Mouse (Mus musculus): ENCODE results near the gene Itgb7. TPM values are rescaled to one million over a fixed set of nuclear protein-coding genes. Genes with fewer than 3 reads are reported as not detected.
A peak's percentile ranks its signal among the peaks of the same experiment; 100 is the strongest.

The Itgb7 gene
- polyA plus RNA-seq, 1 experiment, result 2.0 TPM

DNA sequence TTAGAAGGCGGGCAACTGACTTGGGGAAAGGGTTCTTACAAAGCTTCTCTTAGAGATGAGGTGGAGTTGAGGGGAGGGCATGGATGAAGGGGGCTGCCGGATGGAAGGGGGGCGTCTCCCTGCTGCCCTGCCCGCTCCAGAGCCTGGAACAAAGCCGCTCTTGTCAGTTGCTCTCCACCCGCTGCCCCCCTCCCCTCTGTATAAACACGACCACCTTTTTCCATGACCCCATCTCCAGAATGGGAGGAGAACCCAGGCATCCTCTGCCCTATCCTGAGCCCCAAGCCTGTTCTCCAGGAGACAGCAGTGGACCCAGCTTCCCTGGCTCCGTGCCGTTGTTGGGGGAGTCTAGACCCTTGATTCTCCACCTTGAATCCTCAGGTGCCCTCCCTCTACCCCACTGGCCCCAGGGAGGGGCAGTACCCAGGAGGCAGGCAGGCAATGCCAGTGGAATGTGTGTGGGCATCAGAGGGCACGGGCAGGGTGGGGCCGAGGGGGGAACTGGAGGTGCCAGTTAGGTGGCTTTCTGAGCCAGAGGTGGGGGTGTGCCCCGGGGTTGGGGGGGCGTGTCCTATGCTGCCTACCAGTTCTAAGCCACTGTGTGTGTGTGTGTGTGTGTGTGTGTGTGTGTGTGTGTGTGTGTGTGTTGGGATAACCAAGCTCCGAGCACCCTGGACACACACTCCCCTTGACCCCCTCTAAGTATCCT, 24.0 kb upstream of the Itgb7 start:
- H3ac ChIP-seq (ENCODE audit: control insufficient read depth, insufficient read length), result no peak overlapping the region
- peak overlapping the region; percentile 52 for H3K4me3 ChIP-seq
- TF ChIP-seq E2F4 (IDR thresholded peaks at IDR 0.05; ENCODE audit: insufficient read depth) (no peak), MYOG (IDR thresholded peaks at IDR 0.05; ENCODE audit: control insufficient read depth in 1 of 3, insufficient read depth in 1 of 3, insufficient read length in 2 of 3, low read depth in 2 of 3) (no peak), SRF (IDR thresholded peaks at IDR 0.05; ENCODE audit: control insufficient read depth, insufficient read length, low read depth) (no peak), USF1 (IDR thresholded peaks at IDR 0.05; ENCODE audit: low read depth) (no peak), MYOD1 (IDR thresholded peaks at IDR 0.05; ENCODE audit: control insufficient read depth in 1 of 3, insufficient read length in 2 of 3, low read depth in 2 of 3) (no peak), POLR2AphosphoS2 (IDR thresholded peaks at IDR 0.05; ENCODE audit: insufficient read length, low read depth) (no peak), TCF3 (IDR thresholded peaks at IDR 0.05; ENCODE audit: insufficient read length, low read depth) (no peak), CEBPB (IDR thresholded peaks at IDR 0.05; ENCODE audit: insufficient read depth, poor library complexity, severe bottlenecking) (no peak), POLR2A (IDR thresholded peaks at IDR 0.05; ENCODE audit: insufficient read length, low read depth) (no peak), REST (IDR thresholded peaks at IDR 0.05; ENCODE audit: insufficient read depth, insufficient read length) (no peak), TCF12 (IDR thresholded peaks at IDR 0.05; ENCODE audit: insufficient read depth, poor library complexity, severe bottlenecking) (no peak), MAX (IDR thresholded peaks at IDR 0.05; ENCODE audit: low read depth) (no peak)
- H3K36me3 ChIP-seq (ENCODE audit: control insufficient read depth, insufficient read depth), result peaks cover 9% of the 10 kb centered on the region
- H3K27me3 ChIP-seq (ENCODE audit: control insufficient read depth, insufficient read depth, insufficient read length), result no peaks in the 10 kb centered on the region
- peaks cover 5% of the 10 kb centered on the region for H3K79me2 ChIP-seq (ENCODE audit: control insufficient read depth, insufficient read depth)
- H3K4me2 ChIP-seq (ENCODE audit: low read depth), result peak overlapping the region; percentile 92

- peaks cover 5% of the 10 kb centered on the region for H3K79me2 ChIP-seq (ENCODE audit: control insufficient read depth, insufficient read depth)
- no peak overlapping the region for H3ac ChIP-seq (ENCODE audit: control insufficient read depth, insufficient read length)
- no peaks in the 10 kb centered on the region for H3K27me3 ChIP-seq (ENCODE audit: control insufficient read depth, insufficient read depth, insufficient read length)
- no peak overlapping the region for H3K4me3 ChIP-seq
- no peak for TF ChIP-seq REST (IDR thresholded peaks at IDR 0.05; ENCODE audit: insufficient read depth, insufficient read length)
- TF ChIP-seq TCF12 (IDR thresholded peaks at IDR 0.05; ENCODE audit: insufficient read depth, poor library complexity, severe bottlenecking), result no peak
- no peak for TF ChIP-seq E2F4 (IDR thresholded peaks at IDR 0.05; ENCODE audit: insufficient read depth)
- no peak for TF ChIP-seq POLR2AphosphoS2 (IDR thresholded peaks at IDR 0.05; ENCODE audit: insufficient read length, low read depth)
- no peak for TF ChIP-seq SRF (IDR thresholded peaks at IDR 0.05; ENCODE audit: control insufficient read depth, insufficient read length, low read depth)
- no peak for TF ChIP-seq CEBPB (IDR thresholded peaks at IDR 0.05; ENCODE audit: insufficient read depth, poor library complexity, severe bottlenecking)
- TF ChIP-seq MYOG (IDR thresholded peaks at IDR 0.05; ENCODE audit: control insufficient read depth in 1 of 3, insufficient read depth in 1 of 3, insufficient read length in 2 of 3, low read depth in 2 of 3), result no peak
- TF ChIP-seq MYOD1 (IDR thresholded peaks at IDR 0.05; ENCODE audit: control insufficient read depth in 1 of 3, insufficient read length in 2 of 3, low read depth in 2 of 3), result no peak
- peaks cover 9% of the 10 kb centered on the region for H3K36me3 ChIP-seq (ENCODE audit: control insufficient read depth, insufficient read depth)
- H3K4me2 ChIP-seq (ENCODE audit: low read depth), result no peak overlapping the region
Measured at GRCm38 (mm10) chr15:102250521-102250920, 18.8 kb upstream of the Itgb7 start.

GRCm38 (mm10) chr15:102249967-102250366, 18.2 kb upstream of the Itgb7 start:
- Histone ChIP-seq H3K4me2 (ENCODE audit: low read depth) (no peak overlapping the region), H3ac (ENCODE audit: control insufficient read depth, insufficient read length) (no peak overlapping the region), H3K4me3 (no peak overlapping the region), H3K79me2 (ENCODE audit: control insufficient read depth, insufficient read depth) (peaks cover 11% of the 10 kb centered on the region), H3K36me3 (ENCODE audit: control insufficient read depth, insufficient read depth) (peaks cover 9% of the 10 kb centered on the region), H3K27me3 (ENCODE audit: control insufficient read depth, insufficient read depth, insufficient read length) (no peaks in the 10 kb centered on the region)
- TF ChIP-seq E2F4 (IDR thresholded peaks at IDR 0.05; ENCODE audit: insufficient read depth), result no peak
- TF ChIP-seq MYOD1 (IDR thresholded peaks at IDR 0.05; ENCODE audit: control insufficient read depth in 1 of 3, insufficient read length in 2 of 3, low read depth in 2 of 3), result no peak

DNA sequence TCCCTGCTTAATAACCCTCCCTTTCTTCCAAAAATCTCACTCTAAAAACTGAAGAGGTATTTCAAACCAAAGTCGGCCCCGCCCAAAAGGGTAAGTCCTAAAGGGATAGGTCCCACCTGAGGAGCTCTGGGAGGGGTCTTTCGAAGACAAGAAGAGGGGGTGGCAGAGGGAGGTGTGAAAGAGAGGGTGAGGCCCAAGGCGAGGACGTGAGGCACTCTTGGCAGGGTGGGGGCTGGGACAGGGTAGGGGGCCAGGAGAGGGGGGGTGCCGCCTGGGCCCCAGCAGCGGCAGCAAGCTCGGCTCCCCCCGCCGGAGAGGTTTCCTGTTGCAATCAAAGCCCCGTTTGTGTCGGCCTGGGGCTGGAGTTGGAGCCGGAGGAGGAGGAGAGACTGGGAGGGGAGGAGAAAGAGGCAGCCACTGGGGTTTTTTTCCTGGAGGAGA, 17.5 kb upstream of the Itgb7 start:
- no peak overlapping the region for H3ac ChIP-seq (ENCODE audit: control insufficient read depth, insufficient read length)
- H3K4me3 ChIP-seq, result peak overlapping the region; percentile 77
- H3K27me3 ChIP-seq (ENCODE audit: control insufficient read depth, insufficient read depth, insufficient read length), result no peaks in the 10 kb centered on the region
- peaks cover 9% of the 10 kb centered on the region for H3K36me3 ChIP-seq (ENCODE audit: control insufficient read depth, insufficient read depth)
- H3K4me2 ChIP-seq (ENCODE audit: low read depth), result no peak overlapping the region
- H3K79me2 ChIP-seq (ENCODE audit: control insufficient read depth, insufficient read depth), result peaks cover 18% of the 10 kb centered on the region
- no peak for TF ChIP-seq POLR2A (IDR thresholded peaks at IDR 0.05; ENCODE audit: insufficient read length, low read depth)
- TF ChIP-seq TCF3 (IDR thresholded peaks at IDR 0.05; ENCODE audit: insufficient read length, low read depth), result no peak
- TF ChIP-seq MYOD1 (IDR thresholded peaks at IDR 0.05; ENCODE audit: control insufficient read depth in 1 of 3, insufficient read length in 2 of 3, low read depth in 2 of 3), result no peak
- TF ChIP-seq E2F4 (IDR thresholded peaks at IDR 0.05; ENCODE audit: insufficient read depth), result no peak
- TF ChIP-seq REST (IDR thresholded peaks at IDR 0.05; ENCODE audit: insufficient read depth, insufficient read length), result no peak
- TF ChIP-seq SRF (IDR thresholded peaks at IDR 0.05; ENCODE audit: control insufficient read depth, insufficient read length, low read depth), result no peak
- TF ChIP-seq MAX (IDR thresholded peaks at IDR 0.05; ENCODE audit: low read depth), result no peak
- TF ChIP-seq MYOG (IDR thresholded peaks at IDR 0.05; ENCODE audit: control insufficient read depth in 1 of 3, insufficient read depth in 1 of 3, insufficient read length in 2 of 3, low read depth in 2 of 3), result no peak
- no peak for TF ChIP-seq TCF12 (IDR thresholded peaks at IDR 0.05; ENCODE audit: insufficient read depth, poor library complexity, severe bottlenecking)
- no peak for TF ChIP-seq POLR2AphosphoS2 (IDR thresholded peaks at IDR 0.05; ENCODE audit: insufficient read length, low read depth)
- no peak for TF ChIP-seq CEBPB (IDR thresholded peaks at IDR 0.05; ENCODE audit: insufficient read depth, poor library complexity, severe bottlenecking)
- TF ChIP-seq USF1 (IDR thresholded peaks at IDR 0.05; ENCODE audit: low read depth), result no peak

- Histone ChIP-seq H3ac (ENCODE audit: control insufficient read depth, insufficient read length) (no peak overlapping the region), H3K27me3 (ENCODE audit: control insufficient read depth, insufficient read depth, insufficient read length) (no peaks in the 10 kb centered on the region)
- no peak for TF ChIP-seq POLR2AphosphoS2 (IDR thresholded peaks at IDR 0.05; ENCODE audit: insufficient read length, low read depth)
- TF ChIP-seq POLR2A (IDR thresholded peaks at IDR 0.05; ENCODE audit: insufficient read length, low read depth), result no peak
- TF ChIP-seq SRF (IDR thresholded peaks at IDR 0.05; ENCODE audit: control insufficient read depth, insufficient read length, low read depth), result no peak
- TF ChIP-seq TCF3 (IDR thresholded peaks at IDR 0.05; ENCODE audit: insufficient read length, low read depth), result no peak
- no peak for TF ChIP-seq TCF12 (IDR thresholded peaks at IDR 0.05; ENCODE audit: insufficient read depth, poor library complexity, severe bottlenecking)
- TF ChIP-seq E2F4 (IDR thresholded peaks at IDR 0.05; ENCODE audit: insufficient read depth), result no peak
- no peak for TF ChIP-seq CEBPB (IDR thresholded peaks at IDR 0.05; ENCODE audit: insufficient read depth, poor library complexity, severe bottlenecking)
- no peak for TF ChIP-seq MYOD1 (IDR thresholded peaks at IDR 0.05; ENCODE audit: control insufficient read depth in 1 of 3, insufficient read length in 2 of 3, low read depth in 2 of 3)
- no peak for TF ChIP-seq REST (IDR thresholded peaks at IDR 0.05; ENCODE audit: insufficient read depth, insufficient read length)
Measured at GRCm38 (mm10) chr15:102248812-102249191, 17.1 kb upstream of the Itgb7 start.

More at GRCm38 (mm10) chr15:102248812-102249191, 17.1 kb upstream of the Itgb7 start:
- Histone ChIP-seq H3K4me2 (ENCODE audit: low read depth) (peak overlapping the region; percentile 93), H3K36me3 (ENCODE audit: control insufficient read depth, insufficient read depth) (peaks cover 9% of the 10 kb centered on the region), H3K79me2 (ENCODE audit: control insufficient read depth, insufficient read depth) (peaks cover 23% of the 10 kb centered on the region), H3K4me3 (peak overlapping the region; percentile 77)
